In the genomic region with DNA sequence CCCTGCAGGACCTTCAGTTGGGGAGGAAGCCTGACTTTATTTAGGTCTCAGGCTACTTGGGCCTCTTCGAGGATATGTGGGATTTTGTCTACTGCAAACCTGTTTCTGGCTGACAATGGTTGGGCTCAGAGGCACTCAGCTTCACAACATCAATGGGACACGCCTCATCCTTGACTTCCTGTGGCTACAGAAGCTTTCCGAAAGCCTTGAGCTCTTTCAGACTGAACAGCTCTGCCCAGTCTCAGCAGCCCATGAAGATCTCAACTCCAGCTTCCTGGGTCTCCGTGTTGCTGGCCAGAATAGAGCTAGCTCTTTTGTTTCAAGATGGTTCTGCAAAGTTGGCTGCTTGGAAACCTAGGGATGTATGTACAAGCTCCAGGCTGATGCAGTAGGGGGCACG, we compare ENCODE assay signal across 22 mouse cellular contexts. TPM values are rescaled to one million over a fixed set of nuclear protein-coding genes. Genes with fewer than 3 reads are reported as not detected.
DNase-seq lines count a peak whose midpoint lies in the region; ATAC-seq and TF ChIP-seq lines count a peak whose summit lies in the region.
"Had no signal": no experiment of that assay in that cellular context is flagged by ENCODE, and none has a peak within 500 bp of the region (broad histone marks: within the 10 kb centered on the region; RNA-seq: fewer than 3 reads in every experiment).

No protein-coding gene starts in this region.

- no peak overlapping the region for H3K4me2 ChIP-seq in liver, postnatal 0 days (ENCODE audit: low read depth, low read length)
- H3K4me2 ChIP-seq: forebrain, embryonic 13.5 days; heart, embryonic 11.5 days; heart, embryonic 15.5 days; hindbrain, embryonic 13.5 days; intestine, embryonic 15.5 days had no signal

- no peak overlapping the region for H3K27ac ChIP-seq in liver, postnatal 0 days (ENCODE audit: low read depth)
- H3K27ac ChIP-seq: embryonic facial prominence, embryonic 10.5 days; forebrain, embryonic 13.5 days; heart, embryonic 15.5 days; hindbrain, embryonic 13.5 days; hindbrain, postnatal 0 days; intestine, embryonic 15.5 days had no signal

- H3K9ac ChIP-seq in liver, postnatal 0 days (replicated peaks) = no peak overlapping the region
- H3K9ac ChIP-seq: forebrain, embryonic 13.5 days; heart, embryonic 15.5 days; hindbrain, embryonic 13.5 days; intestine, embryonic 15.5 days had no signal

- no peak overlapping the region for H3K4me3 ChIP-seq in liver, postnatal 0 days (ENCODE audit: low read depth, low read length)
- H3K4me3 ChIP-seq: embryonic facial prominence, embryonic 10.5 days; forebrain, embryonic 13.5 days; heart, embryonic 15.5 days; hindbrain, embryonic 13.5 days; intestine, embryonic 15.5 days had no signal

- peak; percentile 18 for DNase-seq in thymus, postnatal 25 days
- DNase-seq in thymus, postnatal 10 days (ENCODE audit: low spot score in 2 of 2) = no peak
- peak; percentile 57 for DNase-seq in T-cell, adult 2 months (ENCODE audit: low spot score)
- peak; percentile 65 for DNase-seq in naive thymus-derived CD4-positive, alpha-beta T cell, adult 2 months (ENCODE audit: low read depth)
- DNase-seq in Muller cell, postnatal 12 days (ENCODE audit: inconsistent ontology term) = no peak
- DNase-seq in adipocyte (ENCODE audit: low spot score) = no peak
- DNase-seq in liver, postnatal 0 days = no peak
- DNase-seq: adrenal gland, adult 2 months; adrenal gland, postnatal 36 days; cerebellum, adult 2 months; cerebellum, postnatal 10 days; gastrocnemius, postnatal 36 days; heart, adult 18-20 months; heart, postnatal 14 days had no signal

- TF ChIP-seq EP300 in liver, postnatal 0 days (IDR thresholded peaks at IDR 0.05; ENCODE audit: low read depth) = no peak

- no peaks in the 10 kb centered on the region for H3K9me3 ChIP-seq in liver, postnatal 0 days (ENCODE audit: low read length)
- H3K9me3 ChIP-seq: embryonic facial prominence, embryonic 10.5 days; heart, embryonic 15.5 days; hindbrain, embryonic 13.5 days; intestine, embryonic 15.5 days had no signal

- ATAC-seq in liver, postnatal 0 days = no peak
- ATAC-seq: forebrain, embryonic 13.5 days; hindbrain, postnatal 0 days; intestine, embryonic 15.5 days had no signal

- no peaks in the 10 kb centered on the region for H3K27me3 ChIP-seq in liver, postnatal 0 days (ENCODE audit: insufficient read depth, low read length)
- H3K27me3 ChIP-seq: forebrain, embryonic 13.5 days; hindbrain, embryonic 13.5 days; intestine, embryonic 15.5 days had no signal

- no peaks in the 10 kb centered on the region; the same call in 1 of the 2 replicates for H3K36me3 ChIP-seq in liver, postnatal 0 days (replicated peaks; ENCODE audit: insufficient read depth, low read length)
- H3K36me3 ChIP-seq: heart, embryonic 15.5 days; hindbrain, embryonic 13.5 days; intestine, embryonic 15.5 days had no signal

- WGBS in liver, postnatal 0 days (ENCODE audit: insufficient replicate concordance) = 51% methylated on average over 5 of the region's 5 CpGs

- H3K4me1 ChIP-seq in liver, postnatal 0 days (ENCODE audit: insufficient read depth) = no peaks in the 10 kb centered on the region
- H3K4me1 ChIP-seq: forebrain, embryonic 13.5 days; heart, embryonic 15.5 days; hindbrain, embryonic 13.5 days; intestine, embryonic 15.5 days had no signal

- TF ChIP-seq CTCF in liver, postnatal 0 days (IDR thresholded peaks at IDR 0.05; ENCODE audit: low read depth) = no peak

RNA-seq across cellular contexts. Expression of a gene that starts 9.2 kb away (rescaled TPM):
- 0.86 and 1.2 TPM in 2 replicates for polyA plus RNA-seq in liver, postnatal 0 days (2015; fragmentation: Nextera tagmentation; extraction: Ambion mirVana)

RNA-seq across cellular contexts. Expression of a gene that starts 34.9 kb away (rescaled TPM):
- polyA plus RNA-seq in liver, postnatal 0 days (2015; fragmentation: Nextera tagmentation; extraction: Ambion mirVana) = not detected in 2 replicates
- polyA plus RNA-seq: embryonic facial prominence, embryonic 14.5 days; forebrain, embryonic 13.5 days had no signal

RNA-seq across cellular contexts. Expression of a gene that starts 36.5 kb away (rescaled TPM):
- polyA plus RNA-seq in liver, postnatal 0 days (2015; fragmentation: Nextera tagmentation; extraction: Ambion mirVana) = not detected in 2 replicates
- polyA plus RNA-seq: embryonic facial prominence, embryonic 10.5 days; embryonic facial prominence, embryonic 14.5 days; forebrain, embryonic 13.5 days; heart, embryonic 11.5 days; heart, embryonic 15.5 days; hindbrain, embryonic 13.5 days had no signal

Comparison
In these comparisons a context has a peak if more than half of its experiments do, and no peak if none do; other contexts are left out.
1. DNase-seq: peak in thymus, postnatal 25 days (single experiment), T-cell, adult 2 months (single experiment) and naive thymus-derived CD4-positive, alpha-beta T cell, adult 2 months (single experiment); none in thymus, postnatal 10 days (0 of 2), Muller cell, postnatal 12 days (single experiment), adipocyte (single experiment) and liver, postnatal 0 days (single experiment).